Mouse (Mus musculus) gastrocnemius, postnatal 10 days (tissue): Measurements from ENCODE around the gene Mydgf. TPM values are rescaled to one million over a fixed set of nuclear protein-coding genes. Genes with fewer than 3 reads are reported as not detected.

Source experiments
- DNase-seq: peaks from one replicate; pipeline ENCODE4 v3.0.0; 2021; ENCODE audit warnings: mixed read lengths
- long read RNA-seq, 2 experiments: library from polyadenylated mRNA; stranded (forward); transcript quantifications; one replicate each; pipeline ENCODE4 v2.0.0; 2021
- total RNA-seq, 2 experiments: library from RNA; stranded (reverse); gene quantifications; 2 replicates each; pipeline ENCODE4 v1.2.3; 2021

Gene Mydgf
- 10 to 100 TPM; 28.8 to 36.5 TPM for total RNA-seq
- long read RNA-seq, experiment 1, transcript Mydgf-201 (6 exons, 1,710 nt): major isoform, 45 of 47 reads
- long read RNA-seq, experiment 1, partial matches to known transcripts: 0 of 47 reads
- long read RNA-seq, experiment 1, other reads (novel, unspliced or antisense): 2 of 47 reads
- long read RNA-seq, experiment 2, transcript Mydgf-201 (6 exons, 1,710 nt): major isoform, 56 of 58 reads
- long read RNA-seq, experiment 2, partial matches to known transcripts: 1 of 58 reads
- long read RNA-seq, experiment 2, other reads (novel, unspliced or antisense): 1 of 58 reads

DNA sequence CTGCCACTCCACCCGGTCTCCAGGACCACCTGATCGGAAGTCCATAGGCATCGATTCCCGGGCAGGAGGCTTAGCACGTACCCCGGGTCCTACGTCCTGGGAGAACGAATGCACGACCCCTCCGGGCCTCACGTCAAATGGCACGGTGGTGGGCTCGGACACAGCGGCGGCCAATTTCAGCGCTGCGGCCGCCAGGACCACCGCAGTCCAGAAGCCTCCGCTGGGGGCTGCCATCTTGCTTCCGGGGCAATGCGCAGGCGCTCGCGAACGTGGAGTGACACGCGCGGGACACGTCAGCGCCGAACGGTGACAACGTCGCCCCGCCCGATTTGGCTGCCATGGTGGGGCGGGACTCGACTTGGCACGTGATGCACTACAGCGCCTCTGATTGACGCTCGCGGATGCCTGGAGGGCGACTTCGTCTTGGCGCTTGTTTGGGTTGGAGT, at the start of gene Mydgf:
Gene Mydgf, minus strand, starts transcription at position 263 of the 446 bp plus-strand sequence.
- peak; percentile 98 for DNase-seq

DNA sequence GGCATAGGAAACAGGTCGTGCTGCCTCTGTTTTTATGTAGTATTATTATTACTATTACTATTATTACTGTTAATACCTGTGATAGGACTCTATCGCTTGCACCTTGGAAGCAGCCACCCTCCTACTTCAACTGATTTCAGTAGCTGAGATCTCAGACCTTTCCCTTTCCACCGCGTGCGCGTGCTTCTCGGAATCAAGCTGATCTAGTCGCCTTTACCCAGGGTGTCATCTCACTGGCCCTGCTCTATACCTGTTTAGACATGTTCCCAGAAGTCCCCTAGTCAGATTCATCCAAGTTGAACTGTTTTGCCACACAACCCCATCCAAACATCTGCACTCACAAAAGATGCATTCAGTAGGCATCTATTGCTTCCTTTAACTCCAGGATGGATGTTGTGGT, 49.7 kb upstream of the Mydgf start:
- no peak for DNase-seq

DNA sequence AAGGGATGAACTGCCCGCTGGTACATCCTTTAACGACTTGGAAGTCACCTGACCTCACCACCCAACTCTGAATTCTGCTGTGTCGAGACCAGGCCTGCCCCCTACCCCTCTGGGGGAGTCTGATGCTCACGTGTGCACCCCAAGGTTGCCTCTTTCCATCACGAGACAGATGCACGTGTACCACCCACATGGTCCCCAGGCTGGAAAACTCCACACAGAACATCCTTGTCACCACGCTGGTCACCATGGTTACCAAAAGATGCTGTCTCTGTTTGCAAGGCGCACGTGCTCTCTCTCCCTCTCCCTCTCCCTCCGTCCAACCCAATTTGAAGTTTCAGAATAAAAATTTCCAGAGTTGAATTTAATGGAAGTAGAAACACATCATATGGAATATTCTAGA, 46.2 kb upstream of the Mydgf start:
- DNase-seq: no peak

DNA sequence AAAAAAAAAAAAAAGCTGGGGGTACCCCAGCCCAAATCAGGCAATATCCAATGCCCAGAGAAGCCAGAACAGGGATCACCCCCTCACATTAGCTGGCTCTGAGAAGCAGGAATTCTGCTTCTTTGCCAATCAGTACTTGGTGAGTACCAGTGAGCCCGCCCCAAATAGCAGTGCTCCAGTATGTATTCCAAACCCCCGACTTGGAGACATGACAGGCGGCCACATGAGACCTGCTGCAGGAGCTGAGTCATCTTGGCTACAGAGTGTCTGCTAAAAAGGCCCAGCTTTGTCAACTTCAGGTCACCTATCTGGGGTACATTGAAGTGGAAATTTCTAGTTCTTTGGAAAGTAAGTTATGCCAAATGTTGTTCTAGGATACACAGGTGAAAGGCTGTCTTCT, 42.8 kb upstream of the Mydgf start:
- no peak for DNase-seq

DNA sequence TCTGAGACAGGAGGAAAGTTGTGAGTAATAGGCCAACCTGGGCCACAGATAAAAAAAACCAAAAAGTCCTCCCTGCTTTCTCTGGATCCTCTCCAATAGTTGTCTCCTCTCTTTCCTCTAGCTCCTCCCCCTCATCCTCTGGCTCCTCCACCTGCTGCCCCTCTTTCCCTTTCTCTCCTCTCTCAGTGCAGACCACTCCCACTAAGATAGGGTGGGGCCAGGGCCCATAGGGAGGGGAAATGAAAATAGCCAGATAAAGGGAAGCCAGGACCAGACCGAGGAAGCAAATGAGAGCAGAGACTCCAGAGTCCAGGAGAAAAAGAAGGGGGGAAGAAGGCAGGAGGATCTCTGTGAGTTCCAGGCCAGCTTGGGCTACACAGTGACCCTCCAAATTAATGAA, 41.2 kb upstream of the Mydgf start:
- DNase-seq: no peak

DNA sequence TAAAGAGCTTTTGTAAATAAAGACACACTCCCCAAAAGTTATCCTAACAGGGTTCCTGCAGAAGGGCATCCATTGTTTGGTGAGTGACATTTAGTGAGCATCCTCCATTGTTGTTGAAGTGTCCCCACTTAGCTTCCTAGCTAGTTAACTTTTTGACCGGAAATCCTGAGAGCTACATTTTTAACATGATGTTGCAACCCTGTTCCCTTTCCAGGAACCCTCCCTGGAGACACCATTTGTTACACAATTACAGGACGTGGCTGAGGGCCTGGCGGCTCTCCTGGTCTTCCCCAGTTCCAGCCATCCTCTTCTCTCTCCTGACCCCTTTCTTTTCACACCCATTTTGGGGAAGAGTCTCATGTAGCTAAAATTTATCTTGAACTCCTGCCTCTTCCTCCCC, 36.1 kb upstream of the Mydgf start:
- DNase-seq: peak; percentile 54

DNA sequence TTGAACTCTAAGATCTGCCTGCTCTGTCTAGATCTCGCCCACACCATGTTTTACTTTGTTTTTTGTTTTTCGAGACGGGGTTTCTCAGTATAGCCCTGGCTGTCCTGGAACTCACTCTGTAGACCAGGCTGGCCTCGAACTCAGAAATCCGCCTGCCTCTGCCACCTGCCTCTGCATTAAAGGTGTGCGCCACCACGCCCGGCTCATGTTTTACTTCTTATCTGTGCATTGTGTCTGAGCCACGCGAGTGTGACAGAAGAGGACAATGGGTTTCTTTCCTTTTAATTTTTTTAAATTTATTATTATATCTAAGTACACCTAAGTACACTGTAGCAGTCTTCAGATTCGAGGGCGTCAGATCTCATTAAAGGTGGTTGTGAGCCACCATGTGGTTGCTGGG, 35.5 kb upstream of the Mydgf start:
- no peak for DNase-seq

DNA sequence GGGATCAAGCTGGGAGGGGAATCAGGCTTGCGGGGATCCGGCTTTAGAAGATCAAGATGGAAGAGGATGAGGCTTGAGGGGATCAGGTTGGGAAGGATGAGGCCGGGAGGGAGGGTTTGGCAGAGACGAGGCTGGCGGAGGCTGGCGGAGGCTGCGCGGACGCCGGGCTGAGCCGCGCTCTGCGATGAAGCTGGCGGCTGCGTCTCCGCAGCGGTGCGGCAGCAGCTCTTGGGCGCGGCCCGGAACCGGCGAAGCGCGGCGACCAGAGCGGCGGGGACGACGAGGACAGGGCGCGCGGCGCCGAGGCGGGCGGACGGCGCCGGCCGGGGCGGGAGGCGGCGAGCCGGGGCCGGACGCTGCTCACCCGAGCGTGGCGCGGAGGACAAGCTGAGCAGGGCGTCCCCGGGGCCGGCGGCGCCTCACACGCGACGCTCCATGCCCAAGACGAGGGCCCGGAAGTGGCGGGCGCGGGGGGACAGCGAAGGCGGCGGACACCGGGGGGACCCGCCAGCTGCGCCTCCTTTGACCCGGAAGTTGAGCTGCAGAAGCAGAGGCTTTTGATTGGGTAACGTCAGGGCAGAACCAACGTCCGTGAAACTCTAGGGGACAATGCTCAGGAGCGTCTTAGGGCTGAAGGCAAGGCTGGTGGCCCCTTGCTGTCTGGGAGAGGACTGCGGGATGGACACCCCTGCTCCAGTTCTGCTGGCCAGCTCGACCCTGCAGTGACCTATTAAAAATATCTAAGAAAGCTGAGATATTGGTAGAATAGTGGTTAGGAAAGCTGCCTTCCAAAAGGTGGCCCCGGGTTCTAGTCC, 34.9 kb upstream of the Mydgf start, which contains the start of gene Dpp9:
Gene Dpp9, minus strand, starts transcription at position 529 of the 815 bp plus-strand sequence.
- peak; percentile 83 for DNase-seq

DNA sequence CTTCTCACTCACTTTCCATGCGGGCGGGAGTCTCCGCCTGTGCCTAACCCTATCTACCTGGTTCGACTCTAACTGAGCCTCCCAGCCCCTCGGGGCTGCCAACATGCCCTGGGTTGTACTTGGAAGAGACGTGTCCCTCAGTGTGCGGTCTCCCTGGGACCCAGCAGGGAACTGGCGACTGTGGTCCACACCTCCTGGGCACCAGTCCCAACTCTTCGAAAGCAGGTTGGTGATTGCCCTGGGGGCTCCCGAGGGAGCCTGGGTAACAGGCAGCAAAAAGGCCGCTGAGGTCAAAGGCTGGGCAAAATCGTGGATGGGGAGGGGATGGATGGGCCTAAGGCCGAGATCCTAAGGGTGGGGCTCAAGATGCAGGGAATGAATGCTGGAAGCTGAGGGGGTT, 34.0 kb upstream of the Mydgf start:
- no peak for DNase-seq

DNA sequence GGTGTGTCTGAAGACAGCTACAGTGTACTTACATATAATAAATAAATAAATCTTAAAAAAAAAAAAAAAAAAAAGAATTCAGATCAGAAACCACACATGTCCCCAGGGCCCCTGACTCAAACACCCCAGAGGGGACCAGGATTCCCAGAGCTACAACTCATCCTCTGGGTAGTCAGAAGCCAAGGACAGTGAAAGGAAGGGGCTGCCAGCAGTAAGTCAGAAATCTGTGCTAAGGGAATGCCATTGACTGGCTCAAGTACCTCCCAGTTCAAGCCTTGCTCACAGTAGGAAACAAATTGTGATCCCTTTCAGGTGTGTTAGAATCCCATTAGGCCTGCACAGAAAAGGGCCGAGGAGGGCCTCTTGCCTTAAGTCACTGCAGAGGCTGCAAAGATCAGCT, 30.5 kb upstream of the Mydgf start:
- no peak for DNase-seq

DNA sequence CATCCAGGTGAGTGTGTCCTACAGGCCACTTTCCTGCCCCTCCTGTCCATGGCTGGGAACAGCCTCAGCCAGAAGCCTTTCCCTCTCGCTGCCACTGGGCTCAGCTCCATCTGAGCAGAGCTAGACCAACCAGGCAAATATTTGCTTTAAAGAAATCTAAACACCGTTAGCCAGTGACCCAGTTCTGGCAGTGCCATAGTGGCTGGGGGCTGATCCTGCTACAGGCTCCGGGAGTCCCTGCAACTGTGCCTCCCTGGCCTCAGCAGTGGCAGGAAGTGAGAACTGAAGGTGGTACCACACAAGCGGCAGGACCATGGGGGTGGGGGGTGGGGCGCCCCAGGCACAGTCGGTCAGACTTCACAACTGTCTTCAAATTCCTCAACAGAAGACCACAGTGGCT, 29.0 kb upstream of the Mydgf start:
- DNase-seq: no peak

DNA sequence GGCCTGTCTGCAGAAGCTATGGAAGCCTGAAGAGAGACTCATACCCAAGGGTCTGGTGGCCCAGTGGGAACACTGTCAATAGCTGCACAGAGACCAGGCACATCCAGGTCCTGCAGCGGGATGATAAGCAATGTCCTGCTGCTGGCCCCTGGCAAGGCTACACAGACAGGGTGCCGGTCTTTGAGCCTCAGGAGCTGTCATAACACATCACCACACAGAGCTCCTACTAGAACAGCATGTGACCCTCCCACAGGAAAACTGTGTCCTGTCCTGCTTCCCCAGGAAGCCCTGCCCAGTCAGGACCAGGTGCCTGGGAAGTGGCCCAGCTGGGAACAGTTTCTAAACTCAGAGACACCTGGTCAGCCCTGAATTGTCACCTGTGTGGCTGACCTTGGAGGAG, 27.4 kb upstream of the Mydgf start:
- no peak for DNase-seq

DNA sequence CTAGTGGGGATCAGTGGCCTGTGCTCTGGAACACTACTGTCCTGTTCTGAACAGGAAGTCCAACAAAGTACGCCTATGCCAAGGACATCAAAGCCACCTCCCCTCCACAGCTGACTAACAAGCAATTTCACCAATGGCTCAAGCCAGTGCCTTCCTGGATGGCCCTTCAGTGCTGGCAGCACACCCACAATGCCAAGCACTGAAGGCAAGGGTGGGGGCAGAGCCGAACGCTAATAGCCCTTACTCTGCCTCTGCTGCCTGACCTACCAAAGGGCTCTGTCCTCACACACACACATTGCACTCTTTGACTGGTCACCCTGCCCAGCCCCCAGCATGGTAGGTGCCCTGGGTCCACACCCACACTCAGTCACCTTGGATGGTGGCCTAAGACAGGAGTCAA, 25.1 kb upstream of the Mydgf start:
- DNase-seq: no peak

DNA sequence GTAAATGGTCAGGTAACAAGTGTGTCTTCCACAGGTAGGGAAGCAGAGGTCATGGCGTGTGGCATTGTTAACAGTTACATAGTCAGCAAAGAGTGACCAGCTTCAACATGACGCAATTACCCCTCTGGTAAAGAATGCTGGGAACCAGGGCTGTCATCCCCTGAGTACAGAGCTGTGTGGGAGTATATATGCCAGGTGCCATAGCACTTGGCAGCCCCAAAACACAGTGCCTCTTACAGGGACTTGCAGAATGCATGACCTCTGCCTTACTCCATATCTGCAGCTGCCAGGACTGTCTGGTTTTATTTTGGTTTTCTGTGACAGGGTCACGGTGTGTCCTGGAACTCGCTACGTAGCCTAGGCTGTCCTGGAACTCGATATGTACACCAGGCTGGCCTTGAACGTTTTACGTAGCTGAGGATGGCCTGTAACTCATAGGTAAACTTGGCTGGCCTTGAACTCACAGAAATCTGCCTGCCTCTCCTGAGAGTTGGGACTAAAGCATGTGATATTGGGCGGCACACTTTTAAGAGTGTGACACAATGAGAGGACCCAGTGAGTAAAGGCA, 24.3 kb upstream of the Mydgf start:
- no peak for DNase-seq

DNA sequence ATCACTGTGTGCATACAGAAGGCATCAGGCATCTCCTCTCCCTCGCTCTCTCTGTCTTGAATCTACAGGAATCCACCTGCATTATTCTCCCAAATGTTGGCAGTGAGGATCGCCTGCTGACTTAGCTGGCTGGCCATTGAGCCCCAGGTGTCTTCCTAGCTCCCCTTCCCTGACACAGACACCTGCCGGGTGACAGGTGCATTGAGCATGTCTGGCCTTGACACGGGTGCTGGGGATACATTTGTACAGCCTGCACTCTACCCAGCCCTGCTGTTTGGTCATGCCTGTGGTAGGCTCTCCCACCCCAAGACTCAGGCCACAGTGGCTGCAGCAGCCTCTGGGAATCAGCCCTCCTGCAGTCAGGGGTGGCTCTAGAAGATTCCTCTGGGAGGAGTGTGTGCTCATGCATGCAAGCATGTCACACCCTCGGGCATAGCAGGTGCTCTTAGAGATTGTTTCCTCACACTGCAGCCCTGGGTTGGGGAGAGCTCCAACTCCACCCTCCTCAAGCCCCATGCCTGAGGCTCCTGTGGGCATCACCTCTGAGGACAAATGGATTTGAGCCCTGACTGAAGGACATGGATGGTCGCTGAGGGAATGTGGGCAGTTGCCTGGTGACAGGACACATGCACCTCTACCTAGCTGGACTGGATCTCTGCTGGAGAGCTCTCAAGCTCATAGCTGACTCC, 23.4 kb upstream of the Mydgf start:
- DNase-seq: no peak

DNA sequence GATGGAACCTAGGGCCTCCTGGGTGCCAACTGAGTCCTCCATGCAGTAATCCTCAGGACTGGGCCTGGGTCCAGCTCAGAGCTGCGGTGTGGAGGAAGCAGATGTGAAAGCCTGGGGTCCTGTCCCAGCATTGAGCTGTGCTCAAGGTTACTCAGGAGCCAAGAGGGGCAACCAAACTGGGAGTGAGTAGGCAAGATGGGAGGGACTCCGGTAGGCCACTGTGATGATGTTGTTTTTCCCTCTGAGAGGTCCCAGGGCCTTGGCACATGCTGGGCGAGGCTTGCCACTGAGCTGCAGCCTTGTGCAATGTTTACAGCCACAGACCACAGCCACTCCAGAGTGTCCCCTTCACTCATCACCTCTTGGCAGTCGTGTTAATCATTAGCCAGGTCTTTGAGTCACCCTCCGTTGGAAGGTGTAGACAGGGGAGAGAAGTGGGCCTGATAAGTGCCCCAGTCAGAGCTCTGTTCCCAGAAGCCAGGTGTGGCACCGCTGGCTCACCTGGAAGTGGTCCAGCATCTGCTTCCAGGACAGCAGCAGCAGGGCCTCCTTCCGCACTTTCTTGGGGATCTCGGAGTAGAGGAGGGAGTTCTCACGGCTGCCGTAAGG, 22.7 kb upstream of the Mydgf start:
- DNase-seq: no peak

DNA sequence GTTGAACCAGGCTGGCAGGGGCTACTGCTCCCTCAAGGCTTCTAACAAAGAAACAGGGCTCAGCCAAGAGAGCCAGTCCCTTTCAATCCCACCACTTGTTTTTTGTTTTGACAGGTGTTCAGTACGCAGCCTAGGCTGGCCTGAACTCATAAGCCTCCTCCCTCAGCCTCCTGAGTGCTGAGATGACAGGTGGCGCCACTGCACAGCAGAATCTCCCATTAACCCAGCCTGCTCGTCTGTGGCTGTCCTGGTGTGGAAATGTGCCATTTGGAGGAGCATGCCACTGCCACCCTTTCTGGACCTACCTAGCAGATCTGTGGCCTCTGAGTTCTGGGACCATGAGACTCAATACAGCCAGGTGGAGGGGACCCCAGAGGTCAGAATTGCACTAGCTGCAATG, 20.0 kb upstream of the Mydgf start:
- no peak for DNase-seq

DNA sequence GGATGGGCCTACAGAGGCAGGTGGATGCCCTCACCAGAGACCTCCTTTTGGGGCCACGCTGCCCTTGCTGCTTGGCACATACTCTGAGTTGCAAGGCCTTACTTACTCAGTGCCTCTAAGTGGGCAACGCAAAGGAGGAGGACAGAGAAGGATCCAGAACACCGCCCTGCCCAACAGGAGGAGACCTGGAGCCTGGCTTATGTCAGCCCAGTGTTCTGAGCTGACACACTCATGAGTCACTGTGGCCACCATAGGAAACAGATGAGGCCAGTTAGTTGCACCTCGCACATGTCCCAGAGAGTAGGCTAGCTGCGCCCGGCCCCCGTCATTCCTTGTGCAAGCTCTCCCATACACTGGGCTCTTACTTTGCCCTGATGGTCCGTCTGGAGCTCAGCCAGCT, 18.8 kb upstream of the Mydgf start:
- no peak for DNase-seq

DNA sequence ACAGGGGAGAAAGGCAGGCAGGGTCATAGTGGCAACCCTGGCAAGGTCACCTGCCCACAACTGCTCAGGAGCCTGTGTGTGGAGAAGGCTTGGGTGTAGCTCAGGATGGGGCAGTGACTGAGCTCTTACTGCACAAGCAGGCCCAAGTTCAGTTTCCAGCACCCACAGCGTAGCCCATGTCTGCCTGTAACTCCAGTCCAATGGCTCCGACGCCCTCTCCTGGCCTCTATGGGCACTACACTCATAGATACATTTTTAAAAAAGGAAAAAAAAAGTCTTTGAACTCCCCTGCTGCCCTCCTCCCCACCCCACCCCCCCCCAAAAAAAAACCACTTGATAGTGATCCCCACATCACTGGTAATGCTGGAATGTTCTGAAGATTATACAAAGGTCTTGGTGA, 17.9 kb upstream of the Mydgf start:
- DNase-seq: no peak

DNA sequence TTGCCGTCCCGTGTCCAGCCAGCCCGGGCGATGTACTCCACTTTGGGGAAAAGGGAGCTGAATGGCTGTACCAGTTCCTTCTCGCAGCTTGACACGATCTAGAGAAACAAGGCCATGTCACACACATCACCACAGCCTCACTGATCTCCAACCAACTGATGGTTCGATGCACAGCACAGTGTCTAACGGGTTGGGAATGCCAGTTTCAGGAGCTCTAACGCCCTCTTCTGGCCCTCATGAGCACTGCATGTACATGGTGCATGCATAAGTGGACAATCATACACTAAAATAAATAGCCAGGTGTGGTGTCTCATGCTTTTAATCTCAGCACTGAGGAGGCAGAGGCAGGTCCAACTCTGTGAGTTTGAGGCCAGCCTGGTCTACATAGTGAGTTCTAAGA, 16.9 kb upstream of the Mydgf start:
- DNase-seq: no peak

DNA sequence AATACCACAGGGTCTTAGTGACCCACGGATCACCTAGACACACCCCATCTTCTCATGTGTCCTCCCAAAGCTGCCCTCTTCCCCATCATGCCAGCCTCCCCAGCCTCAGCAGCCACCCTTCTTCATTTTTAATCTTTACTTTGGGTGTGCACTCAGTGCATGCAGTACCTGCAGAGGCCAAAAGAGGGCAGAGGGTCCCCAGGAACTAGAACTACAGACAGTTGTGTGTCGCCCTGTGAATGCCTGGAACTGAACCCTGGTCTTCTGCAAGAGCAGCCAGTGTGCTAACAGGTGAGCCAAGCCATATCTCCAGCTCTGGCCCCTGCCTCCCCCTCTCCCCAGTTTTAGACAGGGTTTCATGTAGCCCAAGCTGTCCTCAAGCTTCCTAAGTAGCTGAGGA, 13.1 kb upstream of the Mydgf start:
- DNase-seq: no peak

DNA sequence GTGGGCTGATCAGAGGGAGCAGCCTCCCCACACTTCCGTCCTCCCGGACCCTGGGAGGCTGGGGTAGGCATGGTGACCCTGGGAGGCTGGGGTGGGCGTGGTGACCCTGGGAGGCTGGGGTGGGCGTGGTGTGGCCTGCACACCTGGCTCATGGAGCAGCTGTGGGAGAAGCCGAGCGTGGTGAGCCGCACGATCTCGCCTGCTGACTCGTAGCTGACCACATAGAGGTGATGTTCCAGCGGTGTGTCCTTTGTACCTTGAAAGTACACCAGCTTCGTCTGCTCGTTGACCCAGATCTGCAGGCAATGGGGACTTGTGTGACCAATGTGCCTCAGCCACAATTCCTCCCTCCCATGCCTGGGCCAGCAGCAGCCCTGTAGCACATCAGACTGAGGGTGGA, 11.0 kb upstream of the Mydgf start:
- DNase-seq: no peak
